Mouse (Mus musculus) CH12.LX (cell line): ENCODE data around the gene Ap1g2.

ENCODE experiments used
- CTCF ChIP-seq, 2 experiments: IDR thresholded peaks in 1 of 2; conservative IDR thresholded peaks in 1 of 2; 2 replicates each; pipeline ENCODE4 v1.5.1; 2011 to 2012; ENCODE audit warnings: low read depth in 2 of 2, low read length in 2 of 2, improper control_type of control experiment in 1 of 2, inconsistent platforms in 1 of 2, mild to moderate bottlenecking in 1 of 2, moderate library complexity in 1 of 2
- GABPA ChIP-seq: IDR thresholded peaks from 2 replicates; pipeline ENCODE4 v1.6.1; 2012; ENCODE audit warnings: low read depth, low read length, improper control_type of control experiment, inconsistent platforms; ENCODE audit not compliant: insufficient replicate concordance
- KAT2A ChIP-seq: IDR thresholded peaks from 2 replicates; pipeline ENCODE4 v1.6.1; 2012; ENCODE audit warnings: low read length, improper control_type of control experiment, inconsistent platforms; ENCODE audit not compliant: insufficient replicate concordance
- MAZ ChIP-seq: IDR thresholded peaks from 2 replicates; pipeline ENCODE4 v1.6.1; 2012; ENCODE audit warnings: low read depth, mild to moderate bottlenecking, inconsistent platforms, low read length, improper control_type of control experiment, moderate library complexity
- NELFE ChIP-seq: IDR thresholded peaks from 2 replicates; pipeline ENCODE4 v1.6.1; 2011; ENCODE audit warnings: low read depth, low read length, improper control_type of control experiment
- POLR2A ChIP-seq: IDR thresholded peaks from 2 replicates; pipeline ENCODE4 v1.6.1; 2011; ENCODE audit warnings: low read depth, mild to moderate bottlenecking, improper control_type of control experiment, low read length
- RCOR1 ChIP-seq: conservative IDR thresholded peaks from 2 replicates; pipeline ENCODE4 v1.6.1; 2012; ENCODE audit warnings: low read depth, mild to moderate bottlenecking, inconsistent platforms, low read length, improper control_type of control experiment

DNA sequence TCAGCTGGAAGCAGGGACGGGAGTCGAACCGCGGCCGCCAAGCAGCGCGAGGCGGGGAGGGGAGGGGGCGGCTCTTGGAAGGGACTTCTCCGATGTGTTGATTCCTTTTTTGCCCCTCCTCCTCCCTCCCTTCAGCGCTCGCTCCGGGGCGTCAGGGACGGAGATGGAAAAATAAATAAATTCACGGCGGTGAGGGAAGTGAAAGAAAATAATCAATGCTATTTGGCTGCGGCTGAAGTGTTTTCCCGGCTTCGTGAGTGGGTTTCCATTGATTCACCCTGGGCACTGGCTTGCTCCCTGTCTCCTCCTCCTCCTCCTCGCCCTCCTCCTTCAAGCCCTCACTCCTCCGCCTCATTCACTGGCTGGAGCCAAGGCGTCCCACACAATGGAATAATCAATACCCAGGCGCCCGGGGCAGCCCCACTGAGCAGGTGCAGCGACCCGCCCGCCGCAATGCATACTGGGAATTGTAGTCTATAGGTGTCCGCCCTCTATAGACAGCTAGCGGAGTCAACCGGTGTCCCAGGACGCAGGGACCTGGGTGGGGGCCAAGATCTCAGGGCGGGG lies 14.3 kb downstream of the Ap1g2 start, which contains the start of gene Zfhx2:
- peak; percentile 52; the same call in 1 of the 2 replicates for TF ChIP-seq POLR2A
- TF ChIP-seq CTCF (conservative IDR thresholded peaks at IDR 0.05 in 1 of 2, IDR thresholded peaks at IDR 0.05 in 1 of 2; ENCODE audit: low read depth in 2 of 2, low read length in 2 of 2) = no peak
- TF ChIP-seq KAT2A = peak; percentile 71; the same call in 1 of the 2 replicates
- no peak; the same call in 1 of the 2 replicates for TF ChIP-seq GABPA
- TF ChIP-seq NELFE = peak; percentile 33; the same call in 1 of the 2 replicates
- TF ChIP-seq MAZ = peak; percentile 92
- TF ChIP-seq RCOR1 = no peak; the same call in 1 of the 2 replicates
